Mouse (Mus musculus) E14TG2a.4 (cell line): ENCODE results near the gene Gm20388.

Experiments used
- H3K27me3 ChIP-seq: 2 replicates; pipeline ENCODE4 v1.6.1; 2014; ENCODE audit warnings: low read length, control low read depth; ENCODE audit not compliant: insufficient read depth
- H3K36me3 ChIP-seq: 2 replicates; pipeline ENCODE4 v1.6.1; 2014; ENCODE audit warnings: low read length, control low read depth; ENCODE audit not compliant: insufficient read depth
- H3K4me1 ChIP-seq: replicated peaks from 2 replicates; pipeline ENCODE4 v1.6.1; 2014; ENCODE audit warnings: low read depth, low read length, control low read depth
- H3K4me3 ChIP-seq: replicated peaks from 2 replicates; pipeline ENCODE4 v1.5.1; 2014; ENCODE audit warnings: mild to moderate bottlenecking, low read length
- H3K9me3 ChIP-seq: 2 replicates; pipeline ENCODE4 v1.6.1; 2014; ENCODE audit warnings: low read length, control low read depth
- CTCF ChIP-seq: conservative IDR thresholded peaks from 2 replicates; pipeline ENCODE4 v1.5.1; 2014; ENCODE audit warnings: low read length
- NANOG ChIP-seq: IDR thresholded peaks from 2 replicates; pipeline ENCODE4 v1.6.1; 2014; ENCODE audit warnings: borderline replicate concordance, low read length, mixed read lengths
- POU5F1 ChIP-seq: IDR thresholded peaks from 2 replicates; pipeline ENCODE4 v1.6.1; 2014; ENCODE audit warnings: low read length, borderline replicate concordance

Gm20388 gene

GRCm38 (mm10) chr8:124253939-124254338 is 4343.3 kb downstream of the Gm20388 start:
- peaks cover 30% of the 10 kb centered on the region for H3K4me1 ChIP-seq
- peaks cover 8% of the 10 kb centered on the region for H3K36me3 ChIP-seq
- H3K4me3 ChIP-seq: no peak overlapping the region
- no peaks in the 10 kb centered on the region for H3K27me3 ChIP-seq
- TF ChIP-seq NANOG: no peak
- no peak for TF ChIP-seq POU5F1
- no peak for TF ChIP-seq CTCF
- peaks cover 12% of the 10 kb centered on the region for H3K9me3 ChIP-seq

GRCm38 (mm10) chr8:124256841-124257240 is 4346.2 kb downstream of the Gm20388 start:
- H3K27me3 ChIP-seq: no peaks in the 10 kb centered on the region
- H3K4me1 ChIP-seq: peaks cover 45% of the 10 kb centered on the region
- H3K36me3 ChIP-seq: peaks cover 8% of the 10 kb centered on the region
- H3K4me3 ChIP-seq: no peak overlapping the region
- TF ChIP-seq POU5F1: no peak
- TF ChIP-seq CTCF: no peak
- TF ChIP-seq NANOG: no peak
- peaks cover 12% of the 10 kb centered on the region for H3K9me3 ChIP-seq

DNA sequence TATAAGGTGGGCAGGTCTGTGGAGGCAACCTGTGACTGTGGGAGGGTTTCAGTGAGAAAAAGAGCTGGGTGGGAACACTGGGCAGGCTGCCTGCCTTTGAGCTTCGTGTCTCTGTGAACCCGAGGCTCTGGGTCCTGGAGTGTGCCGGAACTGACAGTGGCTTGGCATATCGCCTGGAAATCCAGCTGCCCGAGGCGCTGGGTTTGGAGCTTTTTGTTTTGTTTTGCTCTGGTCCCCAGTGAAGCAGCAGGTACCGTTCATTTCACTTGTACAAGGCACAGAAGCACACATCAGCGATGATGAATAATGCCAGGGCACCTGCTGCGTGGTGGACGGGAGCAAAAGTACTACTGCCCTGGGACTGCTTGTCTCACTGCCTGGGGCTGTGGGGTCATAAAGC is 4346.7 kb downstream of the Gm20388 start:
- Histone ChIP-seq H3K4me1 (peaks cover 45% of the 10 kb centered on the region), H3K27me3 (no peaks in the 10 kb centered on the region), H3K4me3 (no peak overlapping the region), H3K9me3 (peaks cover 12% of the 10 kb centered on the region), H3K36me3 (peaks cover 8% of the 10 kb centered on the region)
- TF ChIP-seq POU5F1 (no peak), NANOG (no peak), CTCF (no peak)

DNA sequence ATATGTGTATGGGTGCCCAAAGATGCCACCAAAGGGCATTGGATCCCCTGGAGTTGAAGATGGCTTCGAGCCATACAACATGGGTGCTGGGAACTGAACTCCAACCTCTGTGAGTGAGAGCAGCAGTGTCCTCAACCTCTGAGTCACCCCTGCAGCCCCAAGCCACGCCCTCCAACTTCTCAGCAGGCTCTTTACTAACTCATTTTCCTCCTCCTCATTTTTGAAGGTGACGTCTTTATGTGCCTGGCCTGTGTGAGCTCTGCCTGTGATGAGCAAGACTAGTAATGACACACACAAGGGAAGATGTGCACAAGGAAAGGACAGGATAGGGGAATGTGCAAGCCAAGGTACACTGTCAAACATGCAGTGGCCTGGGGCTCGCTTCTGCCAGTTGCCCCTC is 4348.5 kb downstream of the Gm20388 start:
- no peak for TF ChIP-seq CTCF
- TF ChIP-seq POU5F1: no peak
- no peak for TF ChIP-seq NANOG
- peaks cover 58% of the 10 kb centered on the region for H3K4me1 ChIP-seq
- H3K27me3 ChIP-seq: no peaks in the 10 kb centered on the region
- peaks cover 9% of the 10 kb centered on the region for H3K9me3 ChIP-seq
- H3K4me3 ChIP-seq: no peak overlapping the region
- peaks cover 16% of the 10 kb centered on the region for H3K36me3 ChIP-seq

DNA sequence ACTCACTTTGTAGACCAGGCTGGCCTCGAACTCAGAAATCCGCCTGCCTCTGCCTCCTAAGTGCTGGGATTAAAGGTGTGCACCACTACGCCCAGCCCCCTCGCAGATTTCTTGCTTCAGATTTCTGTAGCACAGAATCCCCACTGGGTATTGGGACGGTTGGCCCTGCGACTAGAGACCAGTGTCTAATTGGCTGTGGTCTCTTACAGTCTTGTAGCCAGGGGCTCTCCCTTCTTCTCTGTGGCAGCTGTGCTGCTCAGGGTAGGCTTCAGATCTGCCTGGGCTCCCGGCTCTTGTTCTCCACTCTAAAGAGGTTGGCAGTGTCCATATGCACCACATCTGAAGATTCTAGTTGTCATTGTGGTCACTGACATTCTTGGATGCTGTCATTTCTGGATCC is 4349.3 kb downstream of the Gm20388 start:
- no peak for TF ChIP-seq POU5F1
- peaks cover 13% of the 10 kb centered on the region for H3K36me3 ChIP-seq
- H3K9me3 ChIP-seq: 0 out of 2 replicates have a peak, but pooled peaks cover 3% of the 10 kb centered on the region
- no peak overlapping the region for H3K4me3 ChIP-seq
- no peaks in the 10 kb centered on the region for H3K27me3 ChIP-seq
- peaks cover 66% of the 10 kb centered on the region for H3K4me1 ChIP-seq

GRCm38 (mm10) chr8:124260371-124260770 is 4349.7 kb downstream of the Gm20388 start:
- H3K4me3 ChIP-seq: no peak overlapping the region
- no peaks in the 10 kb centered on the region for H3K9me3 ChIP-seq
- peaks cover 70% of the 10 kb centered on the region for H3K4me1 ChIP-seq
- peaks cover 9% of the 10 kb centered on the region for H3K36me3 ChIP-seq
- no peaks in the 10 kb centered on the region for H3K27me3 ChIP-seq
- TF ChIP-seq NANOG: no peak
- no peak for TF ChIP-seq POU5F1
- TF ChIP-seq CTCF: no peak

DNA sequence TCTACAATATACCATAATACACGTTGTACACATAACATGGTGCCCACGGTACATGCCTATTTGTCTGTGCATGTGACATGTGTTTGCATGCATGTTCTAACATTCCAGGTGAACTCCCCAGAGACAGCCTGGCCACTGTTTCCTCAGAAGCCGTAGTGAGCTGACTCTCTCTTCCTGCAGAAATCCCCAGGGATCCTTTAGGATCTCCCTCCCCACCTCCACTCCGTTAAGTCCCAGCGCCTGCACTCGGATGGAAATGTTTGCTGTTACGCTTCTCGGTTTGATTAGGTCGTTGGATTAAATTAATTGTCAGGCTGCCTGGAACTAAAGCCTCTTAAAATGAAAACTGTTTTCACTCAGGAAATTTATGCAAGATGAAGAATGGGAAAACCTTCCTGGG is 4352.4 kb downstream of the Gm20388 start:
- no peak overlapping the region for H3K4me3 ChIP-seq
- TF ChIP-seq CTCF (no peak), NANOG (no peak), POU5F1 (no peak)

GRCm38 (mm10) chr8:124264032-124264431 is 4353.4 kb downstream of the Gm20388 start:
- Histone ChIP-seq H3K4me3 (no peak overlapping the region), H3K36me3 (peaks cover 7% of the 10 kb centered on the region), H3K27me3 (no peaks in the 10 kb centered on the region), H3K4me1 (peaks cover 46% of the 10 kb centered on the region), H3K9me3 (no peaks in the 10 kb centered on the region)
- TF ChIP-seq POU5F1: no peak
- no peak for TF ChIP-seq CTCF
- TF ChIP-seq NANOG: no peak

More for the DNA sequence above, 4352.4 kb downstream of the Gm20388 start:
- peaks cover 7% of the 10 kb centered on the region for H3K36me3 ChIP-seq
- H3K4me1 ChIP-seq: peaks cover 55% of the 10 kb centered on the region
- no peaks in the 10 kb centered on the region for H3K27me3 ChIP-seq
- no peaks in the 10 kb centered on the region for H3K9me3 ChIP-seq

DNA sequence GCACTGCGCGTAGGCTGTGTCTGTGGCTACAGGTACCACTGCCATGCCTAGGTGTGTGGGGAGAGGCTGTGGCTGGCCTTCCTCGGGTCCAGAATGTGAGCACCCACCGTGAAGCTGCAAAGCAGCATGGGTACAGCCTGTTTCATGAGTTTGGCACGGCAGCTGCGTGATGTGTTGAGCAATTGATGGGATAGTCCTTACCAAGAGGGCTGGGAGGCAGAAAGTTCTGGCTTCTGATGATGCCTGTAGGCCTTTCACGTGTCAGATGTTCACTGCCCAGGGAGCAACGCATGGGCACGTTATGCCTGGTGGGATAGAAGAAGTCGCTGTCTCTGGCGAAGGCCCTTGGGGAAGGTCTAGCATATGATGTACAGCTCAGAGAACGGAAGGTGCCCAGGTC is 4354.0 kb downstream of the Gm20388 start:
- TF ChIP-seq POU5F1 (no peak), CTCF (no peak), NANOG (no peak)
- Histone ChIP-seq H3K36me3 (peaks cover 7% of the 10 kb centered on the region), H3K4me3 (no peak overlapping the region), H3K4me1 (peaks cover 40% of the 10 kb centered on the region), H3K27me3 (no peaks in the 10 kb centered on the region), H3K9me3 (no peaks in the 10 kb centered on the region)
